Mouse (Mus musculus) thymus, adult 2 months (tissue): ENCODE measurements around the gene Tlr13.

Experiments used
- CTCF ChIP-seq: fragments of 200-500 bp; IDR thresholded peaks from 2 replicates; pipeline ENCODE4 v1.5.1; 2012; ENCODE audit warnings: mild to moderate bottlenecking, control low read depth, low read length, moderate library complexity, borderline replicate concordance; ENCODE audit not compliant: control insufficient read depth, poor library complexity, insufficient read depth; ENCODE audit errors: extremely low read depth
- POLR2A ChIP-seq: fragments of 200-500 bp; IDR thresholded peaks from 2 replicates; pipeline ENCODE4 v1.6.1; 2012; ENCODE audit warnings: mild to moderate bottlenecking, low read length, control low read depth, moderate library complexity; ENCODE audit not compliant: control insufficient read depth, poor library complexity, insufficient read depth; ENCODE audit errors: extremely low read depth

GRCm38 (mm10) chrX:106128283-106128682, 14.7 kb upstream of the Tlr13 start:
- no peak for TF ChIP-seq POLR2A
- no peak for TF ChIP-seq CTCF
